Mouse (Mus musculus) gonadal fat pad, adult 2 months (tissue): ENCODE results near the gene Gm13889. TPM values are rescaled to one million over a fixed set of nuclear protein-coding genes. Genes with fewer than 3 reads are reported as not detected.

Experiments
- polyA plus RNA-seq: library from polyadenylated mRNA; depleted of rRNA; stranded (reverse); fragments of >200 nt; gene quantifications from 2 replicates; pipeline ENCODE4 v1.2.3, GENCODE M21; 2012; rRNA removed

Gene Gm13889
- polyA plus RNA-seq, 1 experiment: 7.1 TPM

Other genes starting within 250 kb of the Gm13889 start
- 42.5 and 52.4 TPM in 2 replicates for gene Ext2, start 134.6 kb downstream of the Gm13889 start, polyA plus RNA-seq
- gene Accs, start 107.3 kb downstream of the Gm13889 start, polyA plus RNA-seq: 13.2 and 22.0 TPM in 2 replicates
- 0.43 and 0.82 TPM in 2 replicates for gene Accsl, start 88.0 kb downstream of the Gm13889 start, polyA plus RNA-seq
- not detected in 2 replicates for gene Gm27027, start 39.2 kb upstream of the Gm13889 start, polyA plus RNA-seq
- 50.4 and 68.7 TPM in 2 replicates for gene Alkbh3, start 53.6 kb upstream of the Gm13889 start, polyA plus RNA-seq
- gene Hsd17b12, start 200.8 kb upstream of the Gm13889 start, polyA plus RNA-seq: 48.3 and 65.4 TPM in 2 replicates